Mouse (Mus musculus): ENCODE measurements at regions not wholly inside any gene's neighbourhood (a gene's known extent, or its start where the extent isn't known, plus 50 kb on each side); places are given as distances from the start of the nearest gene placed in this dataset.

DNA sequence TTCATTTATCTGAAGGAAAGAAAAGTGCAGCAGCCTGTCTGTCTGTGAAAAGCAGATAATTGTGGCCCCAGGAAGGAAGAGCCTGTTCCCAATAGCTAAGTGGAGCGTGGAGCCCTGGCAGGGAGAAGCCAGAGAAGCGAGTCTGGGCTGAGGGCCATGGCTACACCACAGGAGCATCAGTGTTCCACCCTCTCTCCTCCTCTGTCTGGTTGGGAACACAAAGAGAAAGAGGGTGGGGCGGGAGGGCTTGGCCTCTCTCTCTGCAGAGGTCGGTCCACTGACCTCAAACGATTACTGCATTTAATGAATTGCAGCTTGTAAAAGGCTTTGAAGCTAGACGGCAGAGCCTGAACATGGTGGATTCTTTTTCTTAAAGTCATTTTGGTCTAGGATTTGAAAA is 329.0 kb downstream of the Pik3r1 start:
- TF ChIP-seq CTCF (IDR thresholded peaks at IDR 0.05; ENCODE audit: low read depth, low read length): no peak
- TF ChIP-seq POLR2A (IDR thresholded peaks at IDR 0.05; ENCODE audit: insufficient read depth, low read length): no peak

Measured in ES-Bruce4 (cell line).